Mouse (Mus musculus) ovary, adult 18-20 months (tissue): ENCODE measurements around the gene Kmt2b.
A peak's percentile ranks its signal among the peaks of the same experiment; 100 is the strongest.

Source experiments
- DNase-seq: peaks from one replicate; pipeline ENCODE4 v3.0.0; 2022; ENCODE audit warnings: low spot score, mixed read lengths

The Kmt2b gene

GRCm38 (mm10) chr7:30600651-30601050, 12.1 kb upstream of the Kmt2b start:
- DNase-seq, result no peak

DNA sequence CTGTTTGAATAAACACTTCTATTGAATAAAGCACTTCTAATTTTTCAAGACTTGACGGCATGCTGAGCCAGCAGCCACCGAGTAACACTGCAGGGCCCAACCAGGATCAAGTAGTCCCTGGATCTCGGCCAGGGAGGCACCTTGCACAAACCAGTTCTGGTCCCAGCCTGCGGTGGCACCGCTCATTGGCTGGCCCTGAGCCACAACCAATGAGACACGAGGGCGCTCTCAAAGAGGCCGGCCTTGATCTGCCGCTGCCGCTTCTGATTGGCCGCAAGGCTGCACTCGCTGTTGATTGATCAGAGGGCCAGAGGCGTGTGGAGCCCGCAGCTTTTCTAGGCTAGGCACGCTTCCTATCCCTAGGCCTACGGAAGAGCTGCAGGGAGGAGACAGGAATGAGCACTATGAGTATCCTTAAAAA, 11.4 kb upstream of the Kmt2b start:
- peak; percentile 85 for DNase-seq

DNA sequence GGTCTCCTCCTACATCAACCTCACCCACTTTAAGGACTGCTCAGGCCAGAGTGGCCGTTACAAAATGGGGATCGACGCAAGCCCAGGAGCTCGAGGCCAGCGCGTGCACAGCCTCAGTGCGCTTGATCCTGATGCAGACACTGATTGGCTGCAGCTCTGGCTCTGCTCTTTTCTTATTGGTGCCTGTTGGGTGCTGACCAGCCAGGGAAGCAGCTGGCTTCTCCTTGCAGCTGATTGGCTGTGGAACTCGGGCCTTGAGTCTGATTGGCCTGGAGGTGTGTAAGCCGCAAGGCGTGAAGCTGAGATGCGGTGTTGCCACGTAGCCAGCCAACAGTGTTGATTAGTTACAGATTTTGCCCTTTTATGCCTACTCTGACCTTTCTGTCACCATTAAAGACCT, 10.3 kb upstream of the Kmt2b start, which contains the start of gene Zbtb32:
TSS of gene Zbtb32 (minus strand) at position 124 of the 400 bp plus-strand sequence.
- DNase-seq, result no peak

- DNase-seq, result no peak
Observed at GRCm38 (mm10) chr7:30596811-30597210, 8.3 kb upstream of the Kmt2b start.

DNA sequence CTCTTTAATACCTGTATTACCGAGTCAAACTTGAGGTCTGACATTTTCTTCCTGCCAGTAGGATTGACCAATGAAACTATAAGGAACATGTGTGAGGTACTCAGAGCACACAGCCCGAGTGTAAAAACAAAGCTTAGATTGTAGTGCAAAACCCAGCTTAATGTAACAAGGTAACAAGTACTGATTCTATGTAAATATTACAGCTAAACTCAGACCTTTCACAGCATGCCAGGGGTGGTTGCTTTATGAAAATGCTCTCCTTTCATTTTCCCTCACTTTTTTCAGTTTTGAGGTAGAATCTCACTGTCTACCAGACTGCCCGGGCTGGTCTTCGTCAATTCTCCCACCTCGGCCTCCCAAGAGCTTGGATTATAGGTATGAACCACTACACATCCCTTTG, 7.6 kb upstream of the Kmt2b start:
- no peak for DNase-seq

- no peak for DNase-seq
Observed at GRCm38 (mm10) chr7:30594510-30595024, 6.0 kb upstream of the Kmt2b start.

DNA sequence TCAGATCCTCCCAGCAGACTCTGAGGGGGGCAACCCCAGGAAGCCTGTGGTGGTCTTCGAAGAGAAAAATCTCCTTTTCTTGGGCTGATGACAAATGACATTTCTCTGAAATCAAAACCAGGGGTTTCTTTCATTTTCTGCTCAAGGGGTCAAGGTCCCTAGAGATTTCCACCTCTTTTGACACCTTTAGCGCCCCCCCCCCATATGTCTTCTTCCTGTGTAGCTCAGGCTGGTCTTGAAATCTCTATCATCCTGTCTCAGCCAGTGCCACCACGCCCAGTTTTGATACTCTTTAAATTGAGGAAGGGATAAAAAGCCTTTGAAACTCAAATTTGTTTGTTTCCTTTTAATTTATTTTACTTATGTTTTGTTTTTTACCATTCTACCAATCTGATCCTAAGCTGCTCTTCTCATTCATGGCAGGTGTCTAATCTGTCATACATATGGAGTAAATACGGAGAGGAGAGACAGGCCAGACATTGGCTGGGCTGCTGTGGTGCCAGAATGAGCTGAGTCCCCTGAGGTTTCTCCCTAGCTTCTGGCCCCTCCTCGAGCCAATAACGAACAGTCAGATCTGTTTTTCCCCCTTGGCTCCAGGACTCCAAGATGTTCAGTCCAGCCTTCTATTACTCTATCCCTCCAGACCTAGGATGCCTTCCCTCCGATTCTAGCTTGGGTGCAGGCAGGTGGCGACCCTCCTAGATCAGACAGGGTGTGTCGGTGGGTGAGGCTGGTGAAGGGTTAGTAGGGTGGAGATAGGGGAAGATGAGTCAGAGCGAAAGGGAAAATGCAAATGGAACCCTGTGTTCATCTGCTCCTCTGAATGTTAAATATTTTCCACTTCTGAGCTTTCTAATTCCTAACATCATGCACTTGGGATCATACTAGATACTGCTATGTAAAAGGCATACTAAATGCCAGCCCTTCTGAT, 5.3 kb upstream of the Kmt2b start:
- DNase-seq, result no peak

DNA sequence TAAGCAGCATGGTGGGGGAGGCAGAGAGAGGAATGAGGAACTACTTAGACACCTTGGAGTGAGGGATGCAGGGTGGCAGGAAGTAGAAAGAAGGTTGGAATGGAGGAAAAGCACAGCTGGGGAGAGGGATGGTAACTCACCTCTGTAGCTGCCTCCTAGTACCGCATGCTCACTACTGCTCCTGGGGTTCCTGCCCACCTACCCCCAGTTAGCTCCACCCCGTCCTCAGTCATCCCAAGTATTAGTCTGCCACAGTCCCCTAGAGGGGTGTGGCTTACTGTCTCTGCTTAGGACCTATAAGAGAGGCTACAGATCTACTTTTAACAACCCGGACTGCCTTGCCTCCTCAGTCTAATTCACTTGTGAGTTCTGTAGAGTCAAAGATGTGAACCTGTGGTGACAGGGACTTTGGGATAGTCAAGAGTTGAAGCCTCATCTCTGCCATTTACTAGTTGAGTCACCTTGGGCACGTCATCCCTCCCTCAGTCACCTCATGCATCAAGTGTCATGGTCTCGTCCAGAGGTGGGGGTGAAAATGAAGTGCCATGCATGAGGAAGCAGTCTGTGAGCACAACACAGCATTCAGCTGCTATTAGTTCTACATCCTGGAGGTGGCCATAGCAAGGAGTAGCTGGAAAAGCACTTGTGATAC, 4.4 kb upstream of the Kmt2b start:
- no peak for DNase-seq

GRCm38 (mm10) chr7:30591605-30591951, 3.1 kb upstream of the Kmt2b start:
- no peak for DNase-seq

- DNase-seq, result no peak
Observed at GRCm38 (mm10) chr7:30590927-30591604, 2.5 kb upstream of the Kmt2b start.

DNA sequence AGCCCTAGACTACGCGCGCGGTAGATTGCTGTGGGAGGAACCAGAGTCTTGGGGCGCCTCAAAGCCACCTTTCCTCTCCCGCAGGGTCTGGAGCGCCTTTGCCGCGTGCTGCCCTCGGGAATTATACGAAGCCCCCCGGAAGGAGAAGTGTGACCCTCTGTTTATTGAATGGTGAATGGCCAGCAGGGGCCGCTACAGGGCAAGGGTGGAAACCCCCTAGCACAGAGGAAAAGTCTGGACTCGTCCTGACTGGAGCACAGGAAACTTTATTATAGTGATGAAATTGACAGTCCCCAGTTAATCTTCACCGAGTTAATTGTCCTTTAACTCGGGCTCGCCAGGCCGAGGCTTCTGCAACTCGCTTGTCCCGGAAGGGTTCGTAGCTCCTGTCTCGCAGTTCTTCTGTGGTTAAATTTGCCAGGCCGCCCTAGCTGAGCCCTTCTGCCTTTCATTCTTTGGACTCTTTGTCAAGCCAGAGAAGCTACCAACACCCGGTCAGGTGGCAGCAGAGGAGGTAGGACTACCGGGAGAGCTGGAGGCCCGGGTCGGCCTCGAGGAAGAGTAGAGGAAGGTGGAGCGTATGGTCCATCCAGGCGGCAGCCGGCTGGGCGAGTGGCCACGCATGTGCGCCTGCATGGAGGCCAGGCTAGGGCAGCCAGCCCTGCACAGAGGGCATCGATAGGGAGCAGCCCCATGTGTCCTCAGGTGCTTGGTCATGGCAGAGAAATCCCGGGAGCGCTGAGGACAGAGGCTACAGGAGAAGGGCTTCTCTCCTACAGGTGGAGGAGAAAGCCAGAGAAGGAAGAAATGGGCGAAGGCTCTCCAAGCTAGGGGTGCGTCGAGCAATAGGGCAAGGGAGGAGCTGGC, 1.1 kb upstream of the Kmt2b start:
- DNase-seq, result peak; percentile 54

DNA sequence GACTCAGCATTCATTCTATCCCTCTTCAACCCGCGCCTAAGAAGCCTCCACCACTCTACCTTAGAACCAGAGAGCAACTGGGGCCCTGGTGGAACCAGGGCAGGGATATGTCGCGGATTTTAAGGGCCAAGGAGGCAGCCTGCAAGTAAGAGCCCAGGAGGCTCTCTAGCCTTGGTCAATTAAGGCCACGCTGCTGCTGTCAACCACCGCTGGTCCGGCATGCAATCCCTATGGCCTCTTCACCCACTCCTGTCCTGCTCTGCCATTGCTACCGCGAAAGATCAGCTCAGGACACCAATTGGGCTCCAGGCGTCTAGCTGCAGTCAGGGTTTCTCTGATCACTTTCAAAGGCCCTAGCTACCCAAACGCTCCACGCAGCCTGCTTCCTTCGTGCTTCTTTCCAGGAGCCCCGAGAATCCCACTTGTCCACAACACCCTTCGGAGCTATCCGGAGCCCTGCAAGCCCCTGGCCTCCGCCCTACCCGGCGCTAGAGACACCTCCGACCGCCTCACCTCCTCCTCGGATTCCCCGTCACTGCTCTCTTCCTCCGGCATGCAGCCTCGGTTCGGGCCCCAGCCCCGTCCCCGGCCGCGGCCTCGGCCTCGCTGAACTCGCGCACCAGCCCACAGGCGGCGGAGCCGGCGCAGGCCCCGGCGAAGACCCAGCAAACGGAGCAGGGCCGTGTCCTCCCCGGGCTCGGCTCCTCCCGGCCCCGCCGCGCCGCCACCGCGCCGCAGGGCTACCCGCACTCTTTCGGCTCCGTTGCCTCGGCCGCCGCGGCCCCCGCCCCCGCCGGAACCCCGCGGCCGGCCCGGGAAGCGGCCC, 471 bp downstream of the Kmt2b start:
- DNase-seq, result no peak

DNA sequence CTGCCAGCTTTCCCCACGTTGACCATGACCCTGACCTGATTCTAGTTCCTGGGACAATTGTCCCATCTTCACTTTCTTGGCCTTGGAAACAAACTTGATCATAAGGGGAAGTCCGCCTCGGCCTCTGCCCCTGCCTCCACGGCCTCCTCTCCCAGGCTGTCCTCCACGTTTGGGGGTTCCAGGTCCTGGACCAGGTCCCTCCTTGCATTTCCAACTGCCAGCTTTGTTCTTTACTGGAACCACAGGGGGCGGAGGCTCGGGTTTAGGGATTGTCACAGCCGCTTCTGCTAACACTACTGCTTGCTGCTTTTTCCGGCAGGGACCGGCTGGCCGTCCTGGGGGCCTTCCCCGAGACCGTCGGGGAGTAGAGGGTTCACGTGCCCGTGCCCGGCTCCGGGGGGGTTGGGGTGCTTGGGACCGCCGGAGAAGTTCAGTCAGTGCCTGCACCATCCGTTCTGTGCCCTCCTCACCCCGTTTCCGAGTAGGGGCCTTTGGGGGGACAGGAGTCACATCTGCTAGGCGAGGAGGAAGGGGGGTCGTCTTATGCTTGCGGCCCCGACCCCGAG, 2.0 kb downstream of the Kmt2b start:
- no peak for DNase-seq

DNA sequence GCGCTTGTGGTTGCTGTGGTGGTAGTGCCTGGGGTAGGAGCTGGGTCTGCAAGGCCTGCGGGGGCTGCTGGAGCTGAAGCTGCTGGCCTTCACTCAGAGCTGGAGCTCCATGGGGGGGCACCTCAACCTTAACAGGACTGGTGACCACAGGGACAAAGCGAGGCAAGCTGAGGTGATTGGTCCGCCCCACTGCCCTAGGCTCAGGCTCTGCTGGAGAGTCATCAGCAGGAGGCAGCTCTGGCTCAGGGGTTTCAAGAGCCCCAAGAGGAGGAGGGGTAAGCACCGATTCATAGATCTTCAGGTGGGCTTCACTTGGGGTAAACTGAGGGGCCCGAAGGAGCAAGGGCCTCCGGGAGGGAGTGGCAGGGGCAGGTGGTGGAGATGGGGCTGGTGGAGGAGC, 3.4 kb downstream of the Kmt2b start:
- DNase-seq, result no peak

DNA sequence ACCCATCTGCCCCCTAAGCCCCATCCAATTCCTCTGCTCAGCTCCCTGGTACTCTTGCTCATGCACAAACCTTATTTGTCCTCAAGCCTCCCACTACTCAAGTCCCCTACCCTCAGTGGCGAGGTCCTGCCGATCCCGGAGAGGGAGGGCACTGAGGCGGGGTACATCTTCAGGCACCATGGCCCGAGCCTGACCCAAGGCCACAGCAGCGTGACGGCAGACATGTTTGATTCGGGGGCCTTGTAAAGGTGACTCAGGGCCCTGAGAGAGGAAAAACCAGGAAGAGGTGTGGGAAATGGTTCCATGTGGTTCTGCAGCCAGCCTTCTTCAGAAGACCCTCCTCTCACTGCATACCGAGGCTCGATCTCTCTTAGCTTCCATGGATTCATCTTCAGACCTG, 4.2 kb downstream of the Kmt2b start:
- DNase-seq, result no peak

DNA sequence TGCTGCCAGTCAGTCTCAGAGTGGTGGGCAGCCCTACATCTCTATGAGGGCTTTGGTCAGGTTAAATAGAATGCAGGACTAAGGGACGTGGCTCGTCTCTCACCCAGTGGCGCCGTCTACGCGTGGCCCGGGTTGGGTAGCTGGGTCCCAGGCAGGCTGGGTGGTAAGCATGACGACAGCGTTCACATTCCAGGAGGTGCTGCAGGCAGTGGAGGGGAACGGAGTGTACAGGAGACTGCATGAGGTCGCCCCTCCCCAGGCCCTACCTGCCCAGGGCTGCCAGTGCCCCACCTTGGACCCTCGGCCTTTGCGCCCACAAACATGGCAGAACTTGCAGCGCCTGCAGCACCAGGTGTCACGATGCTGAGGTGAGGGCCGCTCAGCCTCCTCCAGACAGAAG, 7.0 kb downstream of the Kmt2b start:
- DNase-seq, result no peak

DNA sequence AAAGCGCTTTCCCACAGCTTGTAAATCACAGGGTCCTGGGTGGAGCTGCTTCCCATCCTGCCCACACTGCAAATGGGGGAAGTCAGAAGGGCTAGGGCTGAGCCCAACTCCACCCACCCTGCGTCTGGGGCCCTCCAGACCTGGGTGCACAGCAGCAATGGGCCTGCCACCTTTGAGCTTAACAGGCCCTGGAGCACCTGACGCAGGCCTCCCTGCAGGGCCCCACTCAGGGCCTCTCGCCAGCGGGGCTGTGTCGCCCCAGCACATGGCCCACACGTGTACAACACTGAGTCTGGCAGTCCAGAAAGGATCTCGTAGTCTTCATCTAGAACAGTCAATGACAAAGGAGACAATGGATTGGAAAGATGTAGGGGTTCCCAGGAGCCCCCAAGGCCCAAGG, 8.6 kb downstream of the Kmt2b start:
- no peak for DNase-seq

DNA sequence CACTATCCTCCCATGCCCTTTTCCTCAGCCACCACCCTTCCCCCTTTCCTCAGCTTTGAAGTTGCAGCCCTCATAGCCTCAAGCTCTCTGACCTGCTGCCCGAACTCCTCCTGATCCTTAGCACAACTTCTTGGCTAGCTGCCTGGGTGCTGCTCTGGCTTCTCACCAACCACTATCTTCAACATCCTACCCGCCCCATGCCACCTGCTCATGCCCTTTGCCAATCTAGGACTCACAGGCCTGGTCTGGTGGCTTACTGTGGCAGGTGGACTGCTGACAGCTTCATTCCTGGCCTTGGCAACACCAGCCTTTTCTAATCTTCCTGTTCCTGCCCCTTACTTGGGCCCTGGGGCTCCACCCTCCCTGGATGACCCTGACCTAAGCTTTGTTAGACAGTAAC, 15.6 kb downstream of the Kmt2b start:
- peak; percentile 58 for DNase-seq

DNA sequence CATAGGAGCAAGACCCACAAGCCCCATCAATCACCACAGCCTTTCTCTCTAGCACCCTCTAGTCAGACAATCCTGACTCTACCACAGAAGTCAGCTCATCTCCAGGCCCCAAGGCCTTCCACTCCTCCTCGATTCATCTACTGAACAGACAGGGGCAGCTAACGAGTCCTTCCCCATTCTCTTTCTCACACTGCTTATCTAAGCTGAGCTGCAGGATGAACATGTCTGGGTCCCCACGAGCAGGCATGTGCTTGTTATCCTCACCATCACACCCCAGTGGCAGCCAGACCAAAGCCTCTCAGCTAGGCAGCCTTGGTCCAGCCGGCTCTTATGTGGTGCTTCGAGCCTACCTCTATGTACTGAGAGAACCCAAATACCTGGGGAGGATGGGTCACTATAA, 16.1 kb downstream of the Kmt2b start:
- DNase-seq, result no peak

GRCm38 (mm10) chr7:30567555-30567954, 21.0 kb downstream of the Kmt2b start:
- no peak for DNase-seq
